Mouse (Mus musculus): ENCODE data around the gene Lsm11. TPM values are rescaled to one million over a fixed set of nuclear protein-coding genes. Genes with fewer than 3 reads are reported as not detected.

Gene Lsm11
- polyA plus RNA-seq, 1 experiment from 2014 or later, result 7.6 TPM

- under 1% methylated on average over 32 of the region's 32 CpGs for WGBS
- peak within 1 kb of the TSS; percentile 64 for H3K4me2 ChIP-seq
- peaks cover 3% of the 10 kb centered on the region; the same call in 1 of the 2 replicates for H3K4me1 ChIP-seq
- H3K9me3 ChIP-seq, result no peaks in the 10 kb centered on the region
- peak within 1 kb of the TSS; percentile 81 for H3K27ac ChIP-seq
- peak within 1 kb of the TSS; percentile 80 for H3K4me3 ChIP-seq (replicated peaks)
- peaks cover 12% of the 10 kb centered on the region; the same call in 1 of the 2 replicates for H3K36me3 ChIP-seq
- H3K9ac ChIP-seq, result no peak within 1 kb of the TSS
- H3K27me3 ChIP-seq (replicated peaks), result no peaks in the 10 kb centered on the region
- ATAC-seq (ENCODE audit: insufficient read depth, low FRiP score, low read depth), result peak; percentile 98
Measured at GRCm38 (mm10) chr11:45955127-45955627, 10.4 kb upstream of the Lsm11 start, which contains the start of gene Thg1l. TSS of gene Thg1l (minus strand) at chr11:45955494.

DNA sequence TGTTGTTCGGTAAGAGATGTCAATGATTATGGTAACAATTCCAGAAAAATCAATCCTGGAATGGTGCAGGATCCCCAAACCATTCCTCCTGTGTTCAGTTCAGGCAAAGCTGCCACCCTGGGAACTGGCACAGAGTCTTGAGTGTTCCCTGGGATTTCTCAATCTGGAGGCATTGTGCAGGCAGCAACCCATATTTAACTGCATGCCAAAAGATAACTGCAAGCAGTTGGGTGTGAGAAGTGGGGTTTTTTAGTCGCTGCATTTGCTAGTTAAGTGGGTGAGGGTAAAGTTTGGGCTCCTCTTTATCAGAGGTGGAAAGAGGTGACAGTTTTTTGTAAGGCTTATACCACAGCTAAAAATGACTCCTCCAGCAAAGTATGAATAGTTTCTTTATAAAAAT is 2.8 kb upstream of the Lsm11 start:
- Histone ChIP-seq H3K9me3 (no peaks in the 10 kb centered on the region), H3K27ac (no peak overlapping the region), H3K4me3 (replicated peaks) (no peak overlapping the region), H3K9ac (no peak overlapping the region), H3K4me1 (peaks cover 6% of the 10 kb centered on the region; the same call in 1 of the 2 replicates), H3K27me3 (replicated peaks) (no peaks in the 10 kb centered on the region), H3K36me3 (peaks cover 14% of the 10 kb centered on the region; the same call in 1 of the 2 replicates), H3K4me2 (no peak overlapping the region)
- ATAC-seq (ENCODE audit: insufficient read depth, low FRiP score, low read depth), result no peak
- WGBS, result 85% methylated on average over 2 of the region's 2 CpGs

GRCm38 (mm10) chr11:45946796-45947195 is 2.1 kb upstream of the Lsm11 start:
- H3K27ac ChIP-seq, result no peak overlapping the region
- peaks cover 14% of the 10 kb centered on the region; the same call in 1 of the 2 replicates for H3K36me3 ChIP-seq
- no peaks in the 10 kb centered on the region for H3K27me3 ChIP-seq (replicated peaks)
- peaks cover 6% of the 10 kb centered on the region; the same call in 1 of the 2 replicates for H3K4me1 ChIP-seq
- no peak for ATAC-seq (ENCODE audit: insufficient read depth, low FRiP score, low read depth)
- WGBS, result 72% methylated on average over 4 of the region's 4 CpGs
- no peaks in the 10 kb centered on the region for H3K9me3 ChIP-seq
- H3K4me3 ChIP-seq (replicated peaks), result no peak overlapping the region
- no peak overlapping the region for H3K9ac ChIP-seq
- H3K4me2 ChIP-seq, result no peak overlapping the region

GRCm38 (mm10) chr11:45943891-45944642 is 668 bp downstream of the Lsm11 start:
- Histone ChIP-seq H3K27me3 (replicated peaks) (no peaks in the 10 kb centered on the region), H3K4me3 (replicated peaks) (peak overlapping the region; percentile 88), H3K27ac (peak overlapping the region; percentile 54; the same call in 1 of the 2 replicates), H3K4me2 (peak overlapping the region; percentile 84), H3K9me3 (no peaks in the 10 kb centered on the region), H3K9ac (peak overlapping the region; percentile 73), H3K4me1 (peaks cover 6% of the 10 kb centered on the region; the same call in 1 of the 2 replicates), H3K36me3 (0 out of 2 replicates have a peak, but pooled peaks cover 6% of the 10 kb centered on the region)
- under 1% methylated on average over 49 of the region's 49 CpGs for WGBS
- ATAC-seq (ENCODE audit: insufficient read depth, low FRiP score, low read depth), result peak; percentile 40

DNA sequence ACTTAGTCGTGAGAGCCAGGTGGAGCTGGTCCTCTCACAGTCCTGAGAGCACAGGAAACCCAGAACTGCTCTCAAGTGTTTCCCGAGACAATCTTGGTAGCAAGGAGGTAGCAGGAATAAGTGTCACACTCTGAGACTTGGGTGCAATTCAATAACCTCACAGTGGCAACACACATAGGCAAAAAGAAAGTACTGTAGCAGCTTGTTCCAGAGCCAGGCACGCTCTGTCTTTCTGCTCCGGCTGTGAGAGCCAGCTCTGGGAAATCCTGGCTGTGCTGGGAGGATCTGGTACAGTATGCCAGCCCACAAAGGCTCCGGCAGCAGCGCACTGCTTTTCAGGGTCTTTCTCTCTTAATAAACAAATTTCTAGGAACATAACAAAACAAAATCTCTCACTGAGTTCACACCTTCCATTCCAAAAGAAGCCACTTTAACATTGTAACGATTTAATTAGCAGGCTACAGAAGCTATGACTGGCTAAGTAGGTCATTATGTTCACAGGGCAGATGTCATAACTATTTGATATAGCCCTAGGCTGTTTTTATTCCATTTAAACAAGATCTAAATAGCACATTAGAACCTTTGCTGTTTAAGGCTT is 1.5 kb downstream of the Lsm11 start:
- H3K4me1 ChIP-seq, result peaks cover 6% of the 10 kb centered on the region; the same call in 1 of the 2 replicates
- no peak overlapping the region for H3K27ac ChIP-seq
- 0 out of 2 replicates have a peak, but pooled peaks cover 4% of the 10 kb centered on the region for H3K36me3 ChIP-seq
- no peak overlapping the region for H3K9ac ChIP-seq
- no peaks in the 10 kb centered on the region for H3K27me3 ChIP-seq (replicated peaks)
- 51% methylated on average over 7 of the region's 7 CpGs for WGBS
- no peaks in the 10 kb centered on the region for H3K9me3 ChIP-seq
- no peak for ATAC-seq (ENCODE audit: insufficient read depth, low FRiP score, low read depth)
- H3K4me2 ChIP-seq, result peak overlapping the region; percentile 84
- peak overlapping the region; percentile 88 for H3K4me3 ChIP-seq (replicated peaks)

DNA sequence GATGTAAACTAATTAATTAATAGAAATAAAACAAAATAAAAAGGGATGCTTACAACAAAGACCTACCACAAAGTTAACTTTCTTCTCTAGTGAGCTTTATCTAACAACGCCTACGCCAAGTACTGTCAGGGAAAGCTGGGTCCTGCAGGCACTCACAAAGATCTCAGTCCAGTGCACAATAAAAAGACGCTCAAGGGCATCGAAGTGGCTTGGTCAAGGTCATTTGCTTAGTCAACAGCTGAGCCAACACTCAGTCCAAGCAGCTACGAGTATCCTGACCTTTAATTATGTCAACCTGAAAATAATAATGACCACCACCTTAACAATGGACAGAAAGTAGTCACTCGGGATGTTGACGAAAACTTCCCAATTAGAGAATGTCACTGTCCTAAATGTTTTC is 2.5 kb downstream of the Lsm11 start:
- 0 out of 2 replicates have a peak, but pooled peaks cover 4% of the 10 kb centered on the region for H3K36me3 ChIP-seq
- WGBS, result 86% methylated on average over 7 of the region's 7 CpGs
- H3K4me3 ChIP-seq (replicated peaks), result no peak overlapping the region
- no peak overlapping the region for H3K27ac ChIP-seq
- no peak for ATAC-seq (ENCODE audit: insufficient read depth, low FRiP score, low read depth)
- H3K27me3 ChIP-seq (replicated peaks), result no peaks in the 10 kb centered on the region
- no peak overlapping the region for H3K9ac ChIP-seq
- H3K9me3 ChIP-seq, result no peaks in the 10 kb centered on the region
- peaks cover 6% of the 10 kb centered on the region; the same call in 1 of the 2 replicates for H3K4me1 ChIP-seq
- no peak overlapping the region for H3K4me2 ChIP-seq

- no peaks in the 10 kb centered on the region for H3K27me3 ChIP-seq (replicated peaks)
- H3K4me1 ChIP-seq, result peaks cover 6% of the 10 kb centered on the region; the same call in 1 of the 2 replicates
- no peak for ATAC-seq (ENCODE audit: insufficient read depth, low FRiP score, low read depth)
- WGBS, result 89% methylated on average over 8 of the region's 8 CpGs
- no peak overlapping the region for H3K9ac ChIP-seq
- H3K4me3 ChIP-seq (replicated peaks), result no peak overlapping the region
- no peaks in the 10 kb centered on the region for H3K9me3 ChIP-seq
- no peak overlapping the region for H3K27ac ChIP-seq
- peaks cover 8% of the 10 kb centered on the region; the same call in 1 of the 2 replicates for H3K36me3 ChIP-seq
- no peak overlapping the region for H3K4me2 ChIP-seq
Measured at GRCm38 (mm10) chr11:45938917-45939316, 5.8 kb downstream of the Lsm11 start.

GRCm38 (mm10) chr11:45937478-45937877 is 7.3 kb downstream of the Lsm11 start:
- WGBS, result 95% methylated on average over 8 of the region's 8 CpGs
- Histone ChIP-seq H3K4me3 (replicated peaks) (no peak overlapping the region), H3K9ac (no peak overlapping the region), H3K36me3 (peaks cover 19% of the 10 kb centered on the region), H3K4me1 (no peaks in the 10 kb centered on the region), H3K27me3 (replicated peaks) (no peaks in the 10 kb centered on the region), H3K27ac (no peak overlapping the region), H3K4me2 (no peak overlapping the region), H3K9me3 (no peaks in the 10 kb centered on the region)
- no peak for ATAC-seq (ENCODE audit: insufficient read depth, low FRiP score, low read depth)

GRCm38 (mm10) chr11:45932771-45933170 is 12.0 kb downstream of the Lsm11 start:
- Histone ChIP-seq H3K9me3 (no peaks in the 10 kb centered on the region), H3K36me3 (peaks cover 17% of the 10 kb centered on the region), H3K27me3 (replicated peaks) (no peaks in the 10 kb centered on the region), H3K9ac (no peak overlapping the region), H3K4me1 (no peaks in the 10 kb centered on the region), H3K4me2 (no peak overlapping the region), H3K27ac (no peak overlapping the region), H3K4me3 (replicated peaks) (no peak overlapping the region)
- ATAC-seq (ENCODE audit: insufficient read depth, low FRiP score, low read depth), result no peak
- 88% methylated on average over 10 of the region's 10 CpGs for WGBS

GRCm38 (mm10) chr11:45929541-45929940 is 15.2 kb downstream of the Lsm11 start:
- Histone ChIP-seq H3K27ac (no peak overlapping the region), H3K36me3 (peaks cover 12% of the 10 kb centered on the region), H3K9ac (no peak overlapping the region), H3K4me1 (no peaks in the 10 kb centered on the region), H3K27me3 (replicated peaks) (no peaks in the 10 kb centered on the region), H3K4me3 (replicated peaks) (no peak overlapping the region), H3K9me3 (no peaks in the 10 kb centered on the region), H3K4me2 (no peak overlapping the region)
- WGBS, result 87% methylated on average over 10 of the region's 10 CpGs
- no peak for ATAC-seq (ENCODE audit: insufficient read depth, low FRiP score, low read depth)

DNA sequence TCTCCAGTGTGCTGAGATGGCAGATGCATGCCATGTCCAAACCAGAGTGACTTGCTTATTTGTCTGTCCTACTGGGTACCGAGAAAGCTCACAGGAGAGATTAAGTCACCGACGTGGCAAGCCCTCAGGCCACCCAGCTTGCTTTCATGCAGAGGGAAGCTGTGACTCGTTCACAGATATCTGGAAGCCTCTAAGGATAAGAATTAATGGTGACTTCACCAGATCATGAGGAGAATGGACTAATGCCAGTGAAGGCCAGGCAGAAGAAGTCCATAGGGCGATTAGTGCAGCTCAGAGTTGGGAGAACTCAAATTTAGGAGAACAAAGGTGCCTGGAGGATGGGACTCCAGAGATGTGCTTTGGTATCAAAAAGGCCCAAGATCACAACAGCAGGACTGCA is 17.3 kb downstream of the Lsm11 start:
- ATAC-seq (ENCODE audit: insufficient read depth, low FRiP score, low read depth), result no peak
- Histone ChIP-seq H3K4me3 (replicated peaks) (no peak overlapping the region), H3K36me3 (peaks cover 1% of the 10 kb centered on the region), H3K9ac (no peak overlapping the region), H3K9me3 (no peaks in the 10 kb centered on the region), H3K4me2 (no peak overlapping the region), H3K4me1 (no peaks in the 10 kb centered on the region), H3K27me3 (replicated peaks) (no peaks in the 10 kb centered on the region), H3K27ac (no peak overlapping the region)
- 60% methylated on average over 5 of the region's 5 CpGs for WGBS

DNA sequence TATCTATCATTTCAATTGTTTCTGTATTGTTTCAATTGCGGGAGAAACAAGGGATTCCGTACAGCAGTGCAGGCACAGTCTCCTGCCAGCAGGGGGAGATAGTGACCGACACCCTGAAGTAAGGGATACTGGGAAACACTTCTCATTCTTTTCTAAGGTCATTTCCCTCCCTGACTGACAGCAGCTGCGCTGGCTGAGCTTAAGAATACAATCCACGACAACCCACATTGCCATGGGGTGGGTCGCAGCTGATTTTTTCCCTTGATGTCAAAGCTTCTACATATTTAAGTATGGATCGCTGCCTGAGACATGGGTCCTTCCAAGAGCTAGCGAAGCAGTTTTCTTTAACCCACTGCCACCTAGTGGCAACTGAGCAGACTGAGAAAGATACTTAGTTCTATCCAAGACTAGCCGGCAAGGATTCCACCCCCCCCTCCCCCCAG is 18.1 kb downstream of the Lsm11 start:
- Histone ChIP-seq H3K4me3 (replicated peaks) (peak overlapping the region; percentile 41), H3K9me3 (no peaks in the 10 kb centered on the region), H3K4me2 (peak overlapping the region; percentile 67), H3K4me1 (0 out of 2 replicates have a peak, but pooled peaks cover under 1% of the 10 kb centered on the region), H3K27me3 (replicated peaks) (no peaks in the 10 kb centered on the region), H3K27ac (no peak overlapping the region), H3K9ac (no peak overlapping the region), H3K36me3 (no peaks in the 10 kb centered on the region; the same call in none of the 2 replicates)
- 0% methylated on average over 9 of the region's 9 CpGs for WGBS
- peak; percentile 84 for ATAC-seq (ENCODE audit: insufficient read depth, low FRiP score, low read depth)
